Mouse (Mus musculus): Measurements from ENCODE around the gene Gm17509. TPM values are rescaled to one million over a fixed set of nuclear protein-coding genes. Genes with fewer than 3 reads are reported as not detected.

Gm17509 gene
- under 1 TPM in 1 of 2 experiments, not detected in 1; 0.32 TPM for polyA plus RNA-seq (2017; shearing (Covaris generic))

DNA sequence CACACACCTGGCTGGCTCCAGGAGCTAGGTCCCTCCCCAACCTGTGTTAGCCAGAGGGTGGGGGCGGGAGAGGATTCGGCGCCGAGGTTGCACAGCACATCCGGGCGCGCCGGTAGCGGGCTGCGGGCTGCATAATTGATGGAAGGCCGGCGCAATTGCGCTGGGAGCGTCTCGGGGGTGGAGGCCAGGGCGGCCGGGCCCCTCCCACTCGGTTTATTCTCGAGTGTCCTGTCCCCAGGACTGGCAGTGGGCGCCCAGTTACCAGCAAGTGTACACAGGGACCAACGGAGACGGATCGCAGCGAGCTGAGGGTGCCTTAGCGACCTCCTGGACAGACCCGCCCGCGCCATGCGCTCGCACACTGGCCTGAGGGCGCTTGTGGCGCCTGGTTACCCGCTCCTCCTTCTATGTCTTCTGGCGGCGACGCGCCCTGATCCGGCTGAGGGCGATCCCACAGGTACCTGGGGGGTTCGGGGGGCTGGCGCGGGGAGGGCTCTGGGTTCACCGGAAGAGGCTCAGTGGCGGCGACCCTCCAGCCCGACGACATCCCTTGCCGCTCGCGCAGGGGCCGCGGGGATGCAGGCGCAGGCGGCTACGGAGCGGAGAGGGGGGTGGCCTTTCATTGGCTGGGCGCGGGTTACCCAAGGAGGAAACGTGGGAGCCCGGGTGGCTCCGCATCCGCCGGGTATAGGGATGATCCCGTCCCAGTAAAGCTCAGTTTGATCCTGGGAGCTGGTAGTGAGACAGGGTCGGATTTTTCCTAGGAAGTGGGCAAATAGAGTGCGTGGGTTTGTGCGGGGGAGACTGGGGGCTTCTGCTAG is at the start of gene Gm17509:
Gene Gm17509, minus strand, starts transcription at position 575 of the 821 bp plus-strand sequence.
- ATAC-seq, result peak; percentile 53

GRCm38 (mm10) chr13:117267963-117268362 is 47.1 kb upstream of the Gm17509 start:
- ATAC-seq, result no peak

- ATAC-seq, result no peak
Measured at GRCm38 (mm10) chr13:117266156-117266555, 45.3 kb upstream of the Gm17509 start.

DNA sequence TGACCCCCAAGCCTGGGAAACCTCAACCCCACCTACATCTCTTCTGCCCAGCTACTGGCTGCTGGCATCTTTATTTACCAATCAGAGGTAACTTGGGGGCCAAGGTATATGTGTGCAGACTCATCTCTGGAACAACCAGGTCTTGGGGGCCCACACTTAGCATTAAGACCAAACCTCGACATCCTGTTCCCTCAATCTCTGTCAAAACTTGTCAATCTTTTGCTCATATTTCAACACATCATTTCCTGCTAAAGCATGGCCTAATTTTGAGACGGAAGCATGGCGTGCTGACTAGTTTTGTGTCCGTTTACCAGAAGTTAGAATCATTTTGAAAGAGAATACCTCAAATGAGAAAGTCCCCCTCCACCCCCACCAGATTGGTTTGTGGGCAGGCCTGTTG is 39.8 kb upstream of the Gm17509 start:
- peak; percentile 86 for ATAC-seq

GRCm38 (mm10) chr13:117242621-117243020 is 21.7 kb upstream of the Gm17509 start:
- ATAC-seq, result peak; percentile 36

GRCm38 (mm10) chr13:117242063-117242462 is 21.2 kb upstream of the Gm17509 start:
- peak; percentile 87 for ATAC-seq

- ATAC-seq, result no peak
Measured at GRCm38 (mm10) chr13:117237111-117237510, 16.2 kb upstream of the Gm17509 start.

DNA sequence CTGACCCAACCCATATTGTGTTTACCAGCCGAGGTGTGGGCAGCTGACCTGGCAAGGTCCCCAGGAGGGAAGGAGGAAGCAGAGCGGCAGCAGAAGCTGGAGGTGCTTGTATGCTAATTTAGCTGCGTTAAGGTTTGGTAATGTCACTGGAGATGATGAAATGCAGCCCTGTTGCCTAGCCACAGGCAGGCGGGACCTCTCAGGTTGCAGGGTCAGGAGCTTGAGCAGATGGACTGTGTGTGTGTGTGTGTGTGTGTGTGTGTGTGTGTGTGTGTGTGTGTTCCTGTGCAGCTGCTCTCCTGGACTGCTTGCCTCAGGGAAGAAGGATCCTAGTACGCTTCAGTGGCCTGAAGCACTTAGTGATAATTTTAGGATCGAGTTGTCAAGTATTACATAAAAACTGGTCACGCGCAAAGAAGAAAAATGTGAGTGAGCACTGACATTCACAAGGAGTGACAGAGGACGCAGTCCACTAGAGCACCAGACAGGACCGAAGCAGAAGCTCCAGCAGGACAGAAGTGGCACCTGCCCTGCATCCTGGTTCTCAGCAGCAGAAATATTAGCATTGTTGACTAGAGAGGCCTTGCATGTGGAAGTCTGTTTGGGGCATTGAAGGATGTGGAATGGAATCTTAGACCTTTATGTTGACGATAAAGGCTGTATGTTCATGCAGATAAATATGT is 14.8 kb upstream of the Gm17509 start:
- peak; percentile 27 for ATAC-seq

- no peak for ATAC-seq
Measured at GRCm38 (mm10) chr13:117234486-117234885, 13.6 kb upstream of the Gm17509 start.

GRCm38 (mm10) chr13:117233808-117234207 is 12.9 kb upstream of the Gm17509 start:
- no peak for ATAC-seq

GRCm38 (mm10) chr13:117230371-117231110 is 9.7 kb upstream of the Gm17509 start:
- ATAC-seq, result no peak

DNA sequence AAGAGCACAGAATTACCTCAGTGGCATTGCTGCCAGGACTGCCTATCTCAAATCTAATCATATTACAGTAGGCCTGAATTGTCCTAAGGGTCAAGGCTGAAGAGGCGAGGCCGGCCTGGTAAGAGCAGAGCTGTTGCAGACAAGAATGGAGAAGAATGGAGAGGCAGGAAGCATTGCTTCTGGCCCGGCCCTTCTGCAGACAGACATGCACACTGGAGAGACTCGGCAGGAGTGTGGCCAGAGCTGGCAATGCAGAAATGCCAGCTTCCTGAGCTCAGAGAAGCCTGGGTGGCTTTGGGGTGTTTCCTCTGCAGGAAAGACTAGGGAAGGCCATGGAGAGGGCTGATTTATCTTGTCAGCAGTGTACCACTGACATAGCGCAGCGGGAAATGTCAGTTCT is 4.7 kb upstream of the Gm17509 start:
- ATAC-seq, result no peak

DNA sequence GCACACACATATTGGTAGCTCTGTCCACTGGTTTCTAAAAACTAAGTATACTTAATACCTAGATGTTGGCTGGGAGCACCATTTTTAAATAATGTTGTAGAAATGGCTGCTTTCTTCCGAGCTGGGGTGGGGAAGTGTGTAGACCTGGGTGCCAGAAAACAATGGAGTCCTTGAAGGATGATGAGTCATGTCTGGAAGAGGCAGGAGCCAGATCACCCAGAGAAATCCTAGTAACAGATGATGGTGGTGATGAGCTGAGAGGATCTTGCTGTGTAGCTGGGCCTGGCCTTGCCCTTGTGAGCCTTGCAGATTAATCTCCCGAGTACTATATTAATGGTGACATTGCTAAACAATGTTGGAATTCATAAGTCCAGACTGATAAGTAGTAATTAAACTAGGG is 4.0 kb upstream of the Gm17509 start:
- no peak for ATAC-seq

GRCm38 (mm10) chr13:117223125-117223524 is 2.2 kb upstream of the Gm17509 start:
- no peak for ATAC-seq

- ATAC-seq, result no peak
Measured at GRCm38 (mm10) chr13:117219871-117220500, 889 bp downstream of the Gm17509 start.

DNA sequence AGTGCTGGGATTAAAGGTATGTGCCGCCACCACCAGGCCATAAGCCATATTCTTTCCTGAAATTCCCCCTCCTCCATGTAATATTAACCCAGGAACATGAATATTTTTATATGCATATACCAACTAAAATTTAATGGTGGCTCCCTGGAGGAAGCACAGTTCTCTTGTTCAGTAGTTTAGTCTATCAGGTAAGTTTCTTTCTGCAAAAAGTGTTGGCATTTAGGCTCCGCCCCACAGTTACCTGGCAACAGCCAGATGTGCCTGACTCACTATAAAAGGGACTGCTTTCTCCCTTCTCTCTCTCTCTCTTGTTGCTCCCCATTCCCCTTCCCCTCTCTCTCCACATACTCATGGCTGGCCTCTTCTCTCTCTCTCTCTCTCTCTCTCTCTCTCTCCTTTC is 2.8 kb downstream of the Gm17509 start:
- no peak for ATAC-seq

DNA sequence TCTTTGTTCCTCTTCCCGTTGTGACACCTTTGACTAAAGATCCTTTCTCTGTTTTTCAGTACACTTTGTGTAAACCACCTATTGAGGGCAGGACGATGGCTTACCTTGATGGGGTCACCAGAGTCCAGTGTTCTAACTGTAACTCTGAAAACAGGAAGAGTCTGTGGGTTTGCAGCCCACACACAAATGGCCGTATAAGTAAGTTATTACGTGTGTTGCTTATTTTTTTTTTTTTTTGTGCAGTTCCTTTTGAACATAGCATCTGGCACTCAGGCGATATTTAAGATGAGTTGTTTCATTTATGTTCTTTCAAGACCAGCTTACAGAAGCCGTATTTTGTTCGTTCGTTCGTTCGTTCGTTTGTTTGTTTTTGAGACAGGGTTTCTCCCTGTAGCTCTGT is 3.3 kb downstream of the Gm17509 start:
- peak; percentile 3 for ATAC-seq

DNA sequence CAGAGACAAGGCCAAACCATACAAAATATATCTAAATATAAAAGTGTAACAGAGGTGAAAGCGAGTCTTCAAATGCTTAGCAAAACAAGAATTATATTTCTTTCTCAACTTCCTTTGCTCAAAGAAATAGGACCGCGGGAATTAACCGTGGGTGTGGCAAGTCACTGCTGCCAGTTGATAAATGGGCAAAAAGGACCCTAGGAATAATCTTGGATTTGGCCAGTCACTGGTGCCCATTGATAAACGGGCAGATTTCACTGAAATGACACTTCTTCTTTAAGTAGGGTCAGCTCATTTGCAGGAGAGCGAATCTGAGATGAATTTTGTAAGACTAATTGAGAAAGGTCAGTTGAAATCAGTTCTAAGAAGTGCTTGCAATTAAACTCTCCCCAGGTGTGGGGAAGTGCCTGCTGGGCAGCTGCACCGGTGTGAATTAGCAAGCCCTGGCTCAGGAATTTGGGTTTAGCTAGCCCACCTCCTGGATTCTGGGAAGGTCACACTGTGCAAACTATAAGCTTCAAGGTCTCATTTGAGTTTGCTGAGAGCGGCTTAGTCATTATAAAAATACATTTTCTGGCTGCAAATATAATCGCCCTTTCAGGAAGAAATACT is 4.0 kb downstream of the Gm17509 start:
- no peak for ATAC-seq

GRCm38 (mm10) chr13:117216126-117216525 is 4.7 kb downstream of the Gm17509 start:
- ATAC-seq, result peak; percentile 79

DNA sequence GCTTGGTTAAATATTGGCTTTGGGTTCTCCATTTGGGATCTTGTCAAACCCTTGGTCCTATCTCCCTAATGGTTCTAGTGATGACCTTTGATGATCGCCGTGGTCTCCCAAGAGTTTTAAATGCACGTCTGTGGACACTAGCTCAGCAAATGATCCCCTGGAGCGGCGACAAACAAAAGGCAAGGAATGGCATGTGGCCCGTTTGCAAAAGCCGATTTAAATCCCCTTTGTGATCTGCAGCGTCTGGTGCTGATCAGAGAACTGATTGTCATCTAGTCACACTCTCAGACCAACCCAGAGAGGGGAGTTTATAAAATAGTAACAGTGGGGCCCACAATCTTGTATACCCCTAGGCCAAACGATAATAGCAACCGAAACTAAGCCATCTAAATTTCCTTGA is 5.4 kb downstream of the Gm17509 start:
- no peak for ATAC-seq

- peak; percentile 35 for ATAC-seq
Measured at GRCm38 (mm10) chr13:117211386-117211875, 9.4 kb downstream of the Gm17509 start.

- no peak for ATAC-seq
Measured at GRCm38 (mm10) chr13:117208236-117208635, 12.6 kb downstream of the Gm17509 start, which contains the start of gene Emb. TSS of gene Emb (plus strand) at chr13:117208536.
